In the genomic region with DNA sequence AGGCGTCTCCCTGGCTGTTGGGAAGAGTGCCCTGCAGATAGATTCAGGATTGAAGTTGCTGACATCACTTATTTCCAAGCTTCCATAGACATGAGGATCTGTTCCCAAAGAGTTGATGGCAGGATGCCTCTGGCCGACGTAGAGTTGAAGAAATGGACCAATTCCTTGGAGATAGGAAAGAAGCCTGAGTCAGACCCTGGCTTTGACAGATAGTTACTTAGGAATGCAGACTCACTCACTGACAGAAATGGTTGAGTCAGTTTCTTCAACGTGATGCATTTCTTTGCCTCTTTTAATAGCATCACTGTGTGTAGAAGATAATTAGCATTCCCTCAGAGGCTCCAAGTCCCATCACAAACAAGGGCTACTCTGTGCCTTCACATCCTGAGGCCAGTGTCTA, we compare ENCODE assay signal across 24 mouse cellular contexts. TPM values are rescaled to one million over a fixed set of nuclear protein-coding genes. Genes with fewer than 3 reads are reported as not detected.
DNase-seq lines count a peak whose midpoint lies in the region; ATAC-seq and TF ChIP-seq lines count a peak whose summit lies in the region.
"Had no signal": no experiment of that assay in that cellular context is flagged by ENCODE, and none has a peak within 500 bp of the region (broad histone marks: within the 10 kb centered on the region; RNA-seq: fewer than 3 reads in every experiment).

No protein-coding gene starts in this region.

- no peaks in the 10 kb centered on the region for H3K9me3 ChIP-seq in megakaryocyte, embryonic 14.5 days
- H3K9me3 ChIP-seq: heart, embryonic 10.5 days; heart, embryonic 13.5 days; hindbrain, embryonic 10.5 days; hindbrain, embryonic 13.5 days; intestine, embryonic 15.5 days had no signal

- TF ChIP-seq CTCF in heart, adult 2 months (IDR thresholded peaks at IDR 0.05): no peak

- peak; percentile 28 to 29 for DNase-seq in heart, postnatal 10 days
- DNase-seq in heart, adult 2 months: no peak
- peak; percentile 16 for DNase-seq in fibroblast of lung, adult 2 months (ENCODE audit: low read depth)
- no peak for DNase-seq in spleen, postnatal 4 days (ENCODE audit: low spot score in 2 of 2)
- DNase-seq: adrenal gland, adult 8-10 months; adrenal gland, postnatal 25 days; cerebellum, adult 18-20 months; cerebellum, adult 9-10 months; cerebellum, postnatal 14 days; forebrain, postnatal 0 days; gastrocnemius, postnatal 14 days; heart, adult 18-20 months; kidney, adult 11 months had no signal

- H3K36me3 ChIP-seq in heart, adult 2 months (ENCODE audit: control insufficient read depth, insufficient read depth, low read length): no peaks in the 10 kb centered on the region
- H3K36me3 ChIP-seq in megakaryocyte, embryonic 14.5 days (replicated peaks; ENCODE audit: low read length): peaks cover 85% of the 10 kb centered on the region

- intact Hi-C loops in heart, postnatal 10 days (cut with DNase I): no loop called here
- intact Hi-C loops in heart, adult 2 months (cut with DNase I): no loop called here

- no peak overlapping the region for H3K9ac ChIP-seq in heart, adult 2 months (ENCODE audit: low read depth, low read length)
- H3K9ac ChIP-seq: forebrain, postnatal 0 days; heart, embryonic 13.5 days; hindbrain, embryonic 13.5 days; intestine, embryonic 15.5 days had no signal

- no peak for ATAC-seq in megakaryocyte, adult 5-6 weeks (ENCODE audit: poor library complexity, severe bottlenecking)
- ATAC-seq: activated CD4-positive, CD25-positive, alpha-beta regulatory T cell, adult 4 months; CD4-positive, CD25-positive, alpha-beta regulatory T cell, adult 4 months; forebrain, embryonic 14.5 days; forebrain, postnatal 0 days; hindbrain, embryonic 16.5 days; intestine, embryonic 15.5 days had no signal

- no peak overlapping the region for H3K4me3 ChIP-seq in heart, adult 2 months
- peak overlapping the region; percentile 47 for H3K4me3 ChIP-seq in megakaryocyte, embryonic 14.5 days (replicated peaks)
- H3K4me3 ChIP-seq: heart, embryonic 10.5 days; heart, embryonic 13.5 days; hindbrain, embryonic 10.5 days; hindbrain, embryonic 13.5 days; intestine, embryonic 15.5 days had no signal

- no peak for TF ChIP-seq POLR2A in heart, adult 2 months (IDR thresholded peaks at IDR 0.05; ENCODE audit: insufficient read depth, low read depth, low read length)

- no peaks in the 10 kb centered on the region for H3K27me3 ChIP-seq in heart, adult 2 months (ENCODE audit: control insufficient read depth, insufficient read depth, low read length)
- H3K27me3 ChIP-seq in megakaryocyte, embryonic 14.5 days (replicated peaks): no peaks in the 10 kb centered on the region
- H3K27me3 ChIP-seq: heart, embryonic 13.5 days; hindbrain, embryonic 13.5 days; intestine, embryonic 15.5 days had no signal

- no peaks in the 10 kb centered on the region for H3K79me2 ChIP-seq in heart, adult 2 months (replicated peaks; ENCODE audit: control insufficient read depth, insufficient read depth, low read length)

- WGBS in heart, adult 2 months: 81% methylated on average over 4 of the region's 4 CpGs

- no peak for TF ChIP-seq EP300 in heart, adult 2 months (IDR thresholded peaks at IDR 0.05; ENCODE audit: insufficient read depth, low read depth, low read length)

- no peaks in the 10 kb centered on the region for H3K4me1 ChIP-seq in heart, adult 2 months (ENCODE audit: control insufficient read depth, insufficient read depth, low read length)
- peaks cover 83% of the 10 kb centered on the region for H3K4me1 ChIP-seq in megakaryocyte, embryonic 14.5 days
- H3K4me1 ChIP-seq: heart, embryonic 10.5 days; heart, embryonic 13.5 days; hindbrain, embryonic 10.5 days; hindbrain, embryonic 13.5 days; intestine, embryonic 15.5 days had no signal

- H3K27ac ChIP-seq in heart, adult 2 months: no peak overlapping the region
- H3K27ac ChIP-seq: heart, embryonic 10.5 days; heart, embryonic 13.5 days; hindbrain, embryonic 10.5 days; hindbrain, embryonic 13.5 days; intestine, embryonic 15.5 days had no signal

RNA-seq across cellular contexts. Expression of a gene that starts 14.2 kb away (rescaled TPM):
- 1 to 10 TPM; 3.9 to 4.1 TPM for total RNA-seq in heart, postnatal 10 days (2021)
- total RNA-seq in heart, adult 2 months (2021): 1 to 10 TPM; 1.5 to 2.4 TPM
- polyA plus RNA-seq in heart, adult 2 months (2012; rRNA removed): 2.8 and 5.4 TPM in 2 replicates
- polyA plus RNA-seq in megakaryocyte, embryonic 14.5 days (2012; ENCODE audit: insufficient read depth, low replicate concordance): 39.8 and 42.0 TPM in 2 replicates
- total RNA-seq in megakaryocyte, adult 5-6 weeks (2015): 0.87 and 1.6 TPM in 2 replicates
- 0.15 and 1.1 TPM in 2 replicates for total RNA-seq in megakaryocyte, adult 5-6 weeks (2017)

RNA-seq across cellular contexts. Expression of a gene that starts 53.6 kb away (rescaled TPM):
- 1 to 10 TPM; 4.5 to 4.9 TPM for total RNA-seq in heart, postnatal 10 days (2021)
- total RNA-seq in heart, adult 2 months (2021): 1 to 10 TPM; 3.0 to 3.5 TPM
- 0.94 and 1.4 TPM in 2 replicates for polyA plus RNA-seq in heart, adult 2 months (2012; rRNA removed)
- 0.68 and 2.4 TPM in 2 replicates for polyA plus RNA-seq in megakaryocyte, embryonic 14.5 days (2012; ENCODE audit: insufficient read depth, low replicate concordance)
- total RNA-seq in megakaryocyte, adult 5-6 weeks (2015): 11.0 and 11.2 TPM in 2 replicates
- total RNA-seq in megakaryocyte, adult 5-6 weeks (2017): 17.6 and 23.2 TPM in 2 replicates

Comparison
In these comparisons a context has a peak if more than half of its experiments do, and no peak if none do; other contexts are left out.
1. DNase-seq: peak in heart, postnatal 10 days (2 of 2) and fibroblast of lung, adult 2 months (single experiment); none in heart, adult 2 months (0 of 2) and spleen, postnatal 4 days (0 of 2).